Mouse (Mus musculus): ENCODE data around the gene Adck1.
A peak's percentile ranks its signal among the peaks of the same experiment; 100 is the strongest.
"Not testable (repeated sequence)": the region's sequence is repeated elsewhere in the genome, so short reads cannot be mapped to it uniquely, and the experiment has no call there.

Gene Adck1

DNA sequence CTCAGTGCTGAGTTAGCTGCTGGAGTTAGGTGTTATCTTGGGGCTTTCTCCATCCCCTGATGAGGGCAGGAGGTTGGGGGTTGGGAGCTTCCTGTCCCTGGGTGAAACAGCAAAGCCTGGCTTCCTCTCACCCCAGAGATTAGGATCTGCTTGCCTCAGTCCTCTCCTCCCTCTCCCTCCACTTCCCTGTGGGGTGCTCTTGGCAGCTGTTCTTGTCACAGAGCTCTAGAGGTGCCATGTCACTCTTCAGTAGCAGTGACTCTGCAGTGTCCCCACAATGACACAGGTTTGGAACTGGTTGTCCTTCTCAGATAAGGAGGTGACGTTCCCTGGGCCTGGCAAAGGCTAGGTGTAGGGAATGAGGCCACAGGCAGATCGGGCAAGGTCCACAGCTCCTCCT is 68.4 kb downstream of the Adck1 start:
- DNase-seq: no peak

DNA sequence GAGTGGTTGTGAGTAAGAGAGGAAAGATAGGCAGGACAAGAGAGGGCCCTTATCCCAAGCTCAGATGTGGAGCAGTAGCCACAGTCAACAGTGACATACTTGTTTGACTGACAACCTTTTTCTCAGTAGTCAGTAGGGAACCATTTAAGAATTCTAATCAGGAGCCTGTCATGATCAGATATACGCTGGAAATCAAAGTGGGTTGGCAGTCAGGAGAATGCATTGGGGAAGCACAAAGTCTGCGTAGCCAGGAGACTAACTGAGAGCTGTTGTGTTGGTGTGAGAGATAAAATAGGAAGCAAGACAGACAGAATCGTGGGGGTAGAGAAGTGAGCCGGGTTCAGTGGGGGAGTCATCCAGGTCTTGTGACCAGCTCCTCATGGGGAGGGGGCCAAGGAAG is 71.9 kb downstream of the Adck1 start:
- DNase-seq: no peak

DNA sequence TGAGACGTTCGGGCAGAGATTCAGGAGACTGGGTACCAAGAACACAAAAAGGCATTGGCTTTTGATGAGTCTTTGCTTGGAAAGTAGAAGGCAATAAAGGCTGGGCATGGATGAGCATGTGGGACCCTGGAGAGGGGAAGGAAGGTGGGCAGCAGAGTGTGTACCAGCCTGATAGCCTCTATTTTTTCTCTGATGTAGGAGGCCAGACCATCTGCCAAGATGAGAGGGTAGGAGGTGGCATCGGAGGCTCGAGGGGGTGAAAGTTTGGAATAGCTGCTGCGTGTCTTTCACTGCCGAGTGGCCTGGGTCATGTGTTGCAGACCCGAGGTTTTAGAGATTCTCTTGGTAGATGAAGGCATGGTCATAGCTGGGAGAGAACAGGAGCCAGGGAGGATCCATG is 72.8 kb downstream of the Adck1 start:
- DNase-seq: no peak

DNA sequence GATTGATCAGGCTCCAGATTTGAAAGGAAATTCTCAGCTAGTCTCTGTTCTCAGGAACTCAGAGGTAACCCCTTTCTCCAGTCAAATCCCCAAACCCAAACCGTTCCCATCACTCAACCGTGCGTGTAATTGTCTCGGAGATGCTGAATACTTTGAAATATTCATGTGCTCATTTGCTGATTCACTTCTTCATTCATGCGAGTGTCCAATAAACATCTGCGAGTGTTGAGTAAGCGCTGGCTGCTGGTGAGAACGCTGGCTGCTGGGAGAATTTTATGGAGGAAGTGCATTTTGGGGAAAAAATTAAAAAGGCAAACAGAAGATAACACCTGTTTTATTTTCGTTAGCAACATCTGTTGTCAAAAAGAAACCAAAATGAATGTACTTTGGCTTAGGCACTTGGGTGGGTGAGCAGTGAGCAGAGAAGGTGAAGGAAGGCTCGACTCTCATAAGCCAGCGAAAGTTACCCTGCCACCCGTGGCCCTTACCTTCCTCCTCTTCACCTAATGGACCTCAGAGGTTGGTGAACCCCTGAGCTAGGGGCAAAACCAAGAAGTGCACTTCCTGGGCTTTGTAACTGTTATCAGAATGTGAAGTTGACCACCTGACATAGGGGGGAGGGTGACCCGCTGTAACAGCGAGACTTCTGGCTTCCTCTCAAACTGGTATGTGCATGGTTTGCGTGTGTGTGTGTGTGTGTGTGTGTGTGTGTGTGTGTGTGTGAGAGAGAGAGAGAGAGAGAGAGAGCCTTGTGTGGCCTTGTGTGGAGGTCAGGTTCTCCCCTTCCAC is 76.8 kb downstream of the Adck1 start:
- DNase-seq: peak; percentile 13

DNA sequence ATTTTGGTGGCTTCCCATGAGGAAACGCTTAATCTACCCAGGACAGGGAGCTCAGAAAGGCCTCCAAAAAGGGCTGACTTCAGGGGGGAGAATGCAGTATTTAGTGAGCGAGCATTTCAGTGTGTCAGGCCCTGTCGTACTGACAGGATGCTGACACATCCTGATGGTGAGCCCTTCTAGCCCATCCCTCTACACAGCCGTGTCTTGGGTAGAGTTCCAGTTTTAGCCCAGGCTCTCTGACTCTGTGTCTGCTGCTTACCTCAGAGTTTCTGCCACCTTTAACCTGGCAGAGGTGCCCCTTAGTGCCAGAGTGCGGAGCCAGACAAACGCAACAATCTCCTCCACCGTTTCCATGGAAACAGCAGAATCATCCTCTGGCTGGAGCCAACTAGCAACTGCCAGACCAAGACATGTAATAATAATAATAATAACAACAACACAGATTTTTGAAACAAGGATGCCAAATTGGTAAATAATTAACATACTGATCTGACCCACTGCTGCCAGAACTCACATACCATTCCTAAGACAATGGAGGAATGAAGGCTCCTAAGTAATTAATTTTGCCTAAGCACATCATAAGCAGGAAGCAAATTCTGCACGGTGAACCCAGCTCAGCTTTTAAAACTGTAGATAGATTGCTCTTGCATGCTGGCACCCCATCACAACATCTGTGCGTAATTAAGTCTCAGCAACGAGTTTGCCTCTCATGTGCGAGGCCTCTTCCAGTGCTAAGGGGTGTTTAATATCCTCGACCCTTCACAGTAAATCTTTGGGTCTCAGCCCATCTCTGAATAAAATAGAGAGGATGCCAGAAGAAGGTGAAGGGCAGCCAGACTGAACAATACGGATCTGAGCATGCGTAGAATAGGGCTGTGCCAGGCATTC is 81.8 kb downstream of the Adck1 start:
- DNase-seq: no peak

DNA sequence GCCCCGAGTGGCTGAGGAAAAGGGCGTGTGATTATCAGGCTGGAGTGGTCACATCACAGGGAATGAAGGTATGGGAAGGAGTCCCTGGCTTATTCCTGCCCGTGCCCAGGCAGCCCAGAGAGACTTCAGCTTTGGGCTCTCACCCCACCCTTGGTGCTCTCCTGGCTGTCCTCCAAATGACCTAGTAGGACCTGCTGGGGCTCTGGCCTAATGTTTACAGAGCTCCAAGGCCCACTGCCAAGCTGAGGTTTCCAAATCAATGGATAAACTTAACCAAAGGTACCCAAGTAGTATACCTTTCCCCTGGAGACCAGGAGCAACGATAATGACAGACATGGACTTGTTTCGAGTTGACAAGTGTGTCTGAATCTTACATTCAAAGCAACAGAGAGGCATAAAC is 83.7 kb downstream of the Adck1 start:
- DNase-seq: no peak

DNA sequence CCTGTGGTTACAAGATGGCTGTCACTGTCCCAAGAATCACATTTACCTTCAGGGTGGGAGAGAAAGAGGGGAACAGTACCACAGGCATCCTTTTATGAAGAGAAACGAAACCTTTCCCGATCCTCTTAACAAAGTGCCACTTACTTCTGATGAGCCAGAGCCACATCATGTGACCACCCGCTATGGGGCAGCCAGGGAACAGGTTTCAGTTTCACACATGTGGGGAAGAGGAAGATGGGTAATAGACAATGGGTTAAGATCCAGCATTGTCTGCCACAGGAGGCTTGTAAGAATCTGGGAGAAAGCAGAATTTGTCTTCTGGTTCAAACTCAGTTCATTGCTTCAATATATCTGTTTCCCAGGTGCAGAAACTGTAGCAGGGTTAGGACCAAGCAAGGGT is 85.1 kb downstream of the Adck1 start:
- DNase-seq: no peak

DNA sequence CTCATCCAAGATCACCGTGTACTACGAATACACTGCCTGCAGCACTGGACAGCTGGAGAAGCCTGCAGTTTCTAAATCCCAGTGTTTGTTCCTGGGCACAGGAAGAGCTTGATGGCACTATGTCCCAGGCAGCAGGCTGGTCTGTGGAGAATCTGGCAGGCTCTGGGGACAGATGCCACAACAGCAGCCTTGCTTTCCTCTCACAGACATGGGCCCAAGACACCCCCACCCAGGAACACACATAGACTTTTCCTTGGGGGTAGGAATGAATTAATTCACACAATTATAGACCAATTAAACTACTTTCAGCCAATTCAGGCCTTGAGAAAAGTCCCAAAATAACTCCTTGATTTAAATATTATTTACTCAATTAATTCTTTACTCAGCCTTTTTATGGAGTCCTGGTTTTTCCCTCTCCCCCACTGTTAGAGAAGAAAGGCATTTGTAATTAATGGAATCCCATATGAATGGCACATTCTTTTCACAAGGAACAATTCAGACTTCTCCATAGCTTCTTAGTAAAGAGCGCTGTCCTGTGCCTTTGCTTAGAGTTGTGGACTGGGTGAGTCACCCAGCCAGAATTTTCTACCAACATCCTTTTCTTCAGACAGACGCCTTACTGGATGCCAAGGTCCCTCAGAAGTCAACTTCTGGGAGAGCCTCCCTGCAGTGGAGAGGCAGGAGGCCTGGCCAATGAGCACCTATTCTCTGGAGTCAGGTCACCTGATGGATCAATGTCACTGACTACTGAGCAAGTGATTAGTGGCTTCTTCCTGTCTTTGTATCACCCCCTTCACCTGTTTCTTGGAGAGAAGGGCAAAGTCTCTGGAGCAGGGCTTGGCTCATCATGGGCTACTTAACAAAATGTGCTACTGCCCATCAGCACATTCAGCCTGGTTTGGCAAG is 90.6 kb downstream of the Adck1 start:
- no peak for DNase-seq

DNA sequence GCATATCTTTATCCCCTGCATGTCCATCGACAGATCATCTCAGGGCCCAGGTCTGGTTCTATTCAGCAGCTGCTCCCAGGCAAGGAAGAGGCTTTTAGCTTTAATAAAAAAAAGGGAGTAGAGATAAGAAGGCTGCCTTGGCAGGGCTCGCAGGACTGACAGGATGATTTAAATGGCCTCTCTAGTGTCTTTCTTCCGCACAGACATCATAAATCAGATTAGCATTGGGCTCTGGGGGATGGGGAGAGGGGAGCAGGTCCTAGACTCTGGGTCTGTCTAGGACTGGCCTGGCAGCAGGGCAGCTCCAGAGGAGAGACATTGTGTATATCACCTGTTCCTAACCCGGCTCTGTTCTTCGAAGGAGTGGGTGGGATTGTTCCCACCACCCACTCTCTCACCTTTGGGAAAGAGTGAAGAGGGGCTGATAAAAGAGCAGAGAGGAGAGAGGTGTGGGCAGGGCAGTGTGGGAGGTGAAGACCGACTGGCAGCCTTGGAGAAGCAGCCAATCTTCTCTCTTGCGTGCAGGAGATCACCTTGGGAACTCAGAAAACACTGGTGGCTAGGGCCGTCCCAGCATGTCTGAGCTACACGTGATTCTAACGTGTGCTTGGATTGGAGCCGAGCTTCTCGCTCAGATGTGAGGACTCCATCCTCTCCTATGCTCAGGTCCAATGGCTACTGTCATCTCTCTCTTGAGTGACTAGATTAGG is 94.5 kb downstream of the Adck1 start:
- DNase-seq: no peak

DNA sequence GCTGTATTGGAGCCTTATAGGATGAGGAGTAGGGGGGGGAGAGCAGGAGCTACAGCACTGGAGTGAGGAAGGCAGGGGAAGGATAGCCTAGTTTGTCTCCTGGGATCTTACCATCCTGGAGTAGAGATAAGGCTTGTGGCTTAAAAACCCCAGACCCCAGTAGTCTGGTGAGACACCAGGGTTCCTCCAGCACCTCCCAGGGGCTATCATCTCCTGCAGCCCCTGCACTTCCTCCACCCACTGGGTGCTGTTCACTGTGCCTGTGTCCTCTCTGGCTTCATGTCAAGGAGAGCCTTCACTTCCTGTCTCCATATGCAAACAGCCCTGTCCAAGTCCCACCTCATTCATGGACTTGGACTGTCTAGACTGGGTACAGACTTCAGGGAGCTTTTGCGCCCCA is 96.7 kb downstream of the Adck1 start:
- no peak for DNase-seq

DNA sequence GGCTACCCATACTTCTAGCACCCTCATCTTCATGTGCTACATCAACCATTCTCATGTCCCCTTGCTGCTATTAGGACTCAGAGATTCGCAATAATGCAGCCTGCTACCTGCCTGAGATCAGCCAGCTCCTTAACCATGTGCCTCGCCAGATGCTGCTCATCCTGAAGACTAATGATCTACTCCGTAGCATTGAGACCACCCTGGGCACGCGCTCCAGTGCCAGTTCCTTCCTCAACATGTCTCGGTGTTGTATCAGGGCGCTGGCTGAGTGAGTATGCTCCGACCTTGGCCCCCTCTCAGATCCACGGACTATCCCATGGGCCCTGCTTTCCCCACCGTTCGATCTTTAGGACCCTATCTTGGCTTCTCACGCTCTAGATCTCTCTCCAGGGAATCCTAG is 98.6 kb downstream of the Adck1 start:
- DNase-seq: no peak

DNA sequence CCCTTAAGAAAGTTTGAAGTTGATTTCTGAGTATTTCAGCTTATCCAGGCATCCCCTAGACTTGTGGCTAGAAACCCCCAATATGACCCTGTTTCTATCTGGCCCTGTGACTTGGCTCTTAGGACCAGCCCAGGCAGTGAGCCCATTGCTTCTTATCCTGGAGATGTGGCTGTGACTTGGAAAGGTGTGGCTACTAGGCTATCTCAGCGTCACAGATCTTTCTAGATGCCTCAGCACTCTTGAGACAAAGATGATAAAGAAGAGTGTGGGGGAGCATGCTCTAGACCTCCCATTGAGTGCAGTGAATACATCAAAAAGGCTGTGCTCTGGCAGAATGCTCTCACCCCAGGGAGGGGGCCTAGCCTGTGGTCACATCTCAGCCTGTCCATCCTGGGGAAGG is 99.1 kb downstream of the Adck1 start:
- DNase-seq: no peak

DNA sequence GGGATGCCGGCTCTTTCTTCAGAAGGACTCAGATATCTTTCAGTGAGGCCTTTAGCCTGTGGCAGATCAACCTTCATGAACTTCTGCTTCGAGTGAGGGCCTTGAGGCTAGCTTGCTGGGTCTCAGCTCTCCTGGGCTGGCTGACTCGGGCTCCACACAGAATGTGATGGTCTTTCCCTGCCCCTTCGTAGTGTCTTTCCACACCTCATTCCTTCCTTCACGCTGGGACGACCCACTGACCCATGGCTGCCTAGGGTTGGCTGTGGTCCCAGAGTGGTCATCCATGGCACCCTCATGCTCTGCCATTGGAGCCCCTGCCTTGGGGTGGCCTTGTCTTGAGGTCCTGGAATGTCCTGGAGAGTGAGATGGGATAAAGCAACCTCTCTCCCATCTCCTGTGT is 100.7 kb downstream of the Adck1 start:
- no peak for DNase-seq

DNA sequence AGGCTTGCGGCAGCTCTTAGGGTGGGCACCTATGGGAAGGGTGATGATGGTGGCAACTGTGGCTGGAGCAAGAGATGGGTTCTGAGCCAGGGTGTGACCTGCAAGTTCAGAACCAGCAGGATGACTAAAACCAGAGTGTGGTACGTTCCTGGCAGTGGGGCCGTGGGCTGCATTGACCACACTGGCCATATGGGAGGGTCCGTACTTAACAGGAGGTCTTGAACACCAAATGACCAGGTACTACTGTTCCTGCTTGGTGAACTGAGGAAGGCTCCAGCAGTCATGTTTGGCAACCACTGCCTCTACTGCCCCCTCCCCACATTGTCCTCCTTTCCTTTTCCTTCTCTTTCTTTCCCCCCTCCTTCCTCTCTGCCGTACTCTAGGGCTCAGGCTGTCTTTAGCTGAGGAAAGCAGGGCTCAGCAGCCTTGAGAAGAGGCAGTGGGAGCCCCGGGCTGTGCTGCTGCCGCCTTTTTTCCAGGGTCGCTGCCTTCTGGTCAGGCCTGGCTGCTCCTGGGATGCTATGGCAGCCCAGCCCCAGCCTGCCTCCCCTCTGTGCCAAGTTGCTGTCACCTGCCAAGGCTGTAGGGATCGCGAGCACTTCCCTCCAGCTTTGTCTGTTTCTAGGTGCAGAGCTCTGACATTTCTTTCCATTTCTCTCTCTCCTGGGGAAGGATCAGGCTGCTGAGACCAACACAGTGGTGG is 103.4 kb downstream of the Adck1 start:
- DNase-seq: no peak

DNA sequence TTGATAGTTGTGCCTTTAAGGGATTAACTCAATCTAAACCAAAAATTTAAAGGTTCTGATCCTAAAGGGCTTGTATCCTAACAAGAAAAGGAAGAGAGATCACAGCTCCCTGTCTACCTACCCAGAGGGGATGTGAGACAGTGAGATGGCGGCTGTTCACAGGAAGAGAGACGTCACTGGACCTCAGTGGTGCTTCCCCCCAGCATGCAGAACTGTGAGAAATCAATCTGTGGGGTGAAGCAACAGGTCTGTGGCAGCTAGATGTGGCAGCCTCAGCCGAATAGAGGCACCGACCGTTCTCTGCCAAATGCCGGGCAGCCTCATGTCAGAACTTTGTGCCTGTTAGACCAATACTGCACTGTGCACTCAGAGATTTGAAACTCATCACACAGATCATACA is 106.4 kb downstream of the Adck1 start:
- no peak for DNase-seq

DNA sequence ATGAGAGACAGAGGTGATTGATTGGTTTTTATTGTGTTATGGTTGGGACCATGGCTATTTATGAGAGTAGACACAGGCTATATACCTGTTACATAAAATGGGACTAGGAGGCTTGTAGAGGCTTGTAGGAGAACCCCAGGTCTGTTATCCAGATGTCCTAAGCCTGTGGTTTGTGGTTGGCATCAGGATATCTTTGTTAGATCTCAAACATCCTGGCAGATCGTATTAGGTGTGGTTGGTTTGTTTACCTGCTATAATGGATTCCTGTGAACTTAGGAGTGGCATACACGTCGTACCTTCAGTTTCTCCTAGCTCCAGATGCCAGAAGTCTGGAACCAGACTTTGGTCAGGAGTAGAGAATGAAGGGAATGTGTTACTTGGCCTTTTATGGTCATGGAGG is 106.9 kb downstream of the Adck1 start:
- no peak for DNase-seq

DNA sequence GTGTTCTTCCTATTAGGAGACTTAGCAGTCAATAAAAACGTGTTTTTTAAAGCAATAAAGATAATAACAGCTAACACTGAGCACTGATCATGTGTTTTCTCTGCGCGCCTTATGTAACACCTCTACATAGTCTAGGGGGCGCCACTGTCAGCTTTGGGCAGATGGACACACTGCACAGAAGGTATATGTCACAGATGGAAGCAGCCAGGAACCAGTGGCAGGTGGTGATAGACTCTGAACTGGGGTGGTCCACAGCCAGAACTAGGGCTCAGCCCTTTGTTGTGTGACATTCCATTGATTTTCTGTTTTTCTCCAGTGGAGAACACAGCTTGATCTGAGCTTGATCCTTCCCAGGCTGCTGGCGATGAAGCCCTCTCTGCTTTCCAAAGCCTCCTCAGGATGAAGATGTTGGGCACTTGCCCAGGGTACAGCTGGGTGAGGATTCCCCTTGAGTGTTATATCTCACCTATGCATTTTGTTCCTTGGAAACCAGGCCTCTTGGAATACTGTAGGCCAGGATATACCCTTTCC is 107.6 kb downstream of the Adck1 start:
- no peak for DNase-seq

DNA sequence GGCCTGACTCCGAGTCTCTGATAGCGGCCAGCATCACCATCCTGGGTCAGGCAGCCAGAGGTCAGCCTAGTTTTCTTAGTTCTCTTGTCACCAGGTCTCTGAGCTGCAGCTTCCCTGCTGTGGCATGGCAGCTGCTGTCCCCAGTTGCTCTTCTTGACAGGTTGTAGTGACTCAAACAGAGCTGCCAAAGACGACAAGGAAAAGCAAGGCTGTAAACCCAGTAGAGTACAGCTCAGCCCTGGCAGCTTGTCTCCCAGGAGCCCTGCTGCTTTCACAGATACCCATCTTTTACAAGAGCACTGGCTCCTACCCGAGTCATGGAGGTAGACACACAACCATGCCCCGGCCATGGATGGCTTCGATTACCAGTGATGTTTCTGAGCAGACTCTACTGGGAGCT is 108.3 kb downstream of the Adck1 start:
- DNase-seq: no peak

DNA sequence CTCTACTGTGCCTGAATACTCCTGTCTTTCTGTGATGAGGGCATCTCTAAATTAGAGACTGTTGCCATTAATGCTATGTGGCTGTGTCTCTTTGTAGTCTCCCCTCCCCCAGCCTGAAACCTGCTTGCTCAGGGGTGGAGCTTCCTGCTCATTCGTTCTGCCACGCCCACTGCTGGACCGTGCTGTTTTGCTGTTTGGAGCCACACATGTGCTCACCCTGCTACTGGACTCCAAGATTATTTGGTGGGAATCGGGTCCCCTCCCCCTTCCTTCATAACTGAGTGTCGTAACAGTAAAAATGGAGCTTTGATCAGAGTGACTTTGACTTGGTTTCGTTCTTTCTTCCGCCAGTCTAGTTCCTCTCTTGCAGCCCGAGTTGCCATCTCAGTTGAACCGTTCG is 111.5 kb downstream of the Adck1 start:
- DNase-seq: not testable (repeated sequence)

DNA sequence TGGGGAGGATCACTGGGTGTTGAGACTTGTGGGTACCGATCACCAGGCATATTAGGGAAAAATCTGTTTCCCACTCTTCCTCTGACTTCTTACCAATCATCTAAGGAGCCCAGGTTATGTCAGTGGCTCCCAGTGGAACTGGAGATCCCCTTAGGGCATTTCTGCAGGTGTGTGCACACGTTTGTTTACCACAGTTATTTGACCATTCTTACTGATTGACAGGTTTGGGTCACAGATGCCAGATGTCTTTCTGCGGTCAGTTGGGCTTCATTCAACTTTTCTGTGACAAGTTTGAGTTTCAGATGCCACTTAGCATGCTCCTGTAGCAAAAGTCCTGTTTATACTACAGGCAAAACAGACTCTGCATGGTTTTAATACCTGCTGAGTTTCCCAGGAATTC is 112.5 kb downstream of the Adck1 start:
- DNase-seq: no peak

DNA sequence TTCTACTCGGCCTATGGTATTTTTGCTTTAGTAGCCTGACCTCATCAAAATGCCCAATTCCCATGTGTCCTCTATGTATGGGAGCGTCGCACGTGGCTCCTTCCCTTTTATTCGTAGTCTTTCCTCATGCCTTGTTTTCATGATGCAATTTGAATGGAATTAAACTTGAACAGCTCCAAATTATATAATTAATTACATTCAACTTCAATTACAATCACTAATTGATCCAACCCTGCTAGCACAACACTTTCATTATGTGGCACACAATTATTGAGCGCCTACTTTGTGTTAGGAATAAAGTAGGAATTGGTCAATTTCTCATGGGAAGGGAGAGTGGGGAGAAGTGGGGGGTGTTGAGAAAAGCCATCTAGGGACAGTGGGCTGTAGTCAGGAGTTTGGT is 113.4 kb downstream of the Adck1 start:
- peak; percentile 81 for DNase-seq

DNA sequence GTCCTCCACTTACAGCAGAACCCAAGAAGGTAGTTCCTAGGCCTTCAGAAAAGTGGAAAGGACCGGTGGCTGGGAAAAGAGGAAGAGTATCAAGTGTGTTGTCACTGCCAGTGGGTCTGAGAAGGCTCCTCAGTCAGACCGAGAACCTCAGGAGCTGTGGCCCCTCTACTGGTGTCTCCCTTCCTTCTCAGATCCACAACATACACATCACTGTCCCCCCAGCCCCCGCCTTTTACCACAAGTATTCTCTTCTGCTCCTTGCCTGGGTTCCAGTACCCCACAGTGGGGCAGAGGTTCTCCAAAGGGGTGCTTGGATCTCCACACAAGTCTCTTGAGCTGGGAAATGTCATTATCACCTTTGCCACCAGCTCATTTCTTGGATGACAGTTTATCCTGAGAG is 115.5 kb downstream of the Adck1 start:
- no peak for DNase-seq

All from retina, postnatal 1 day (tissue).